Mouse (Mus musculus): Measurements from ENCODE around the gene Mien1. TPM values are rescaled to one million over a fixed set of nuclear protein-coding genes. Genes with fewer than 3 reads are reported as not detected.

Mien1 gene
- total RNA-seq, 2 experiments from 2014 or later, result 58.0 to 62.5 TPM

- no peak for DNase-seq
These were observed 12.2 kb downstream of the Mien1 start for GRCm38 (mm10) chr11:98426592-98426991.

- DNase-seq, result no peak
These were observed 19.7 kb downstream of the Mien1 start for GRCm38 (mm10) chr11:98418939-98419547.

GRCm38 (mm10) chr11:98418273-98418672 is 20.5 kb downstream of the Mien1 start:
- no peak for DNase-seq

- DNase-seq, result no peak
These were observed 21.7 kb downstream of the Mien1 start for GRCm38 (mm10) chr11:98417074-98417473.

GRCm38 (mm10) chr11:98414162-98414561 is 24.6 kb downstream of the Mien1 start:
- no peak for DNase-seq

- DNase-seq, result no peak
These were observed 25.1 kb downstream of the Mien1 start for GRCm38 (mm10) chr11:98413731-98414130.

- no peak for DNase-seq
These were observed 25.9 kb downstream of the Mien1 start for GRCm38 (mm10) chr11:98412797-98413301.

- peak; percentile 78 for DNase-seq
These were observed 26.5 kb downstream of the Mien1 start, which contains the start of gene Erbb2 for GRCm38 (mm10) chr11:98412273-98412796. Gene Erbb2 (plus strand): TSS chr11:98412470.

- DNase-seq, result no peak
These were observed 29.4 kb downstream of the Mien1 start for GRCm38 (mm10) chr11:98409341-98409822.

- no peak for DNase-seq
These were observed 29.9 kb downstream of the Mien1 start for GRCm38 (mm10) chr11:98408872-98409271.

- DNase-seq, result no peak
These were observed 32.2 kb downstream of the Mien1 start for GRCm38 (mm10) chr11:98406621-98407020.

GRCm38 (mm10) chr11:98400816-98401215 is 38.0 kb downstream of the Mien1 start:
- no peak for DNase-seq

GRCm38 (mm10) chr11:98400161-98400726 is 38.5 kb downstream of the Mien1 start, which contains the start of gene Pgap3:
Gene Pgap3 (minus strand): TSS chr11:98400490.
- DNase-seq, result peak; percentile 92

- no peak for DNase-seq
These were observed 40.8 kb downstream of the Mien1 start for GRCm38 (mm10) chr11:98397946-98398345.

GRCm38 (mm10) chr11:98395041-98395440 is 43.8 kb downstream of the Mien1 start:
- no peak for DNase-seq

- no peak for DNase-seq
These were observed 44.5 kb downstream of the Mien1 start for GRCm38 (mm10) chr11:98394301-98394700.

GRCm38 (mm10) chr11:98393317-98393716 is 45.5 kb downstream of the Mien1 start:
- peak; percentile 62 for DNase-seq

GRCm38 (mm10) chr11:98392645-98393044 is 46.1 kb downstream of the Mien1 start:
- DNase-seq, result no peak

- DNase-seq, result no peak
These were observed 46.8 kb downstream of the Mien1 start for GRCm38 (mm10) chr11:98392034-98392433.

GRCm38 (mm10) chr11:98390141-98390540 is 48.6 kb downstream of the Mien1 start:
- no peak for DNase-seq

GRCm38 (mm10) chr11:98389221-98389780 is 49.5 kb downstream of the Mien1 start:
- DNase-seq, result peak; percentile 62

- DNase-seq, result no peak
These were observed 50.5 kb downstream of the Mien1 start for GRCm38 (mm10) chr11:98388282-98388681.
